Mouse (Mus musculus) lung, postnatal 0 days (tissue): ENCODE data around the gene Slc15a2.

Experiments
- CTCF ChIP-seq: IDR thresholded peaks from 2 replicates; pipeline ENCODE4 v1.5.1; 2016; ENCODE audit warnings: antibody characterized with exemption, mild to moderate bottlenecking
- EP300 ChIP-seq: IDR thresholded peaks from 2 replicates; pipeline ENCODE4 v1.6.1; 2016; ENCODE audit warnings: antibody characterized with exemption, mild to moderate bottlenecking, control low read depth

GRCm38 (mm10) chr16:36728959-36729358, 55.8 kb downstream of the Slc15a2 start:
- TF ChIP-seq CTCF, result no peak
- TF ChIP-seq EP300, result no peak
